In genomic region chr5:38950520-38951288, GRCm38 (mm10) we compare ENCODE assay signal across 22 mouse cellular contexts.
A peak's percentile ranks its signal among the peaks of the same experiment; 100 is the strongest.
DNase-seq lines count a peak whose midpoint lies in the region; ATAC-seq and TF ChIP-seq lines count a peak whose summit lies in the region.
"Had no signal": no experiment of that assay in that cellular context is flagged by ENCODE, and none has a peak within 500 bp of the region (broad histone marks: within the 10 kb centered on the region; RNA-seq: fewer than 3 reads in every experiment).

No protein-coding gene starts in this region.

- H3K4me2 ChIP-seq in hindbrain, embryonic 14.5 days (replicated peaks): no peak overlapping the region
- H3K4me2 ChIP-seq in hindbrain, embryonic 12.5 days (replicated peaks): no peak overlapping the region
- H3K4me2 ChIP-seq in midbrain, postnatal 0 days (ENCODE audit: low read depth, low read length, poor library complexity, severe bottlenecking): no peak overlapping the region
- H3K4me2 ChIP-seq in midbrain, embryonic 11.5 days: no peak overlapping the region
- no peak overlapping the region for H3K4me2 ChIP-seq in limb, embryonic 14.5 days (replicated peaks; ENCODE audit: low read depth, low read length, severe bottlenecking)
- H3K4me2 ChIP-seq: embryonic facial prominence, embryonic 12.5 days; heart, embryonic 11.5 days; intestine, embryonic 15.5 days; midbrain, embryonic 12.5 days had no signal

- TF ChIP-seq CTCF in midbrain, postnatal 0 days (IDR thresholded peaks at IDR 0.05): no peak
- no peak for TF ChIP-seq CTCF in left cerebral cortex, adult 2 months (IDR thresholded peaks at IDR 0.05)

- peak; percentile 65 for ATAC-seq in hindbrain, embryonic 14.5 days (ENCODE audit: low FRiP score)
- ATAC-seq in hindbrain, embryonic 12.5 days (ENCODE audit: low FRiP score): no peak
- no peak for ATAC-seq in midbrain, postnatal 0 days (ENCODE audit: low FRiP score)
- no peak for ATAC-seq in midbrain, embryonic 11.5 days (ENCODE audit: low FRiP score)
- no peak for ATAC-seq in limb, embryonic 14.5 days (ENCODE audit: low FRiP score, low read depth)
- ATAC-seq: intestine, embryonic 15.5 days had no signal

- H3K9me3 ChIP-seq in hindbrain, embryonic 14.5 days (ENCODE audit: control insufficient read depth, low read length): no peaks in the 10 kb centered on the region
- H3K9me3 ChIP-seq in hindbrain, embryonic 12.5 days (replicated peaks): no peaks in the 10 kb centered on the region
- H3K9me3 ChIP-seq in midbrain, postnatal 0 days (ENCODE audit: low read length): no peaks in the 10 kb centered on the region
- no peaks in the 10 kb centered on the region for H3K9me3 ChIP-seq in midbrain, embryonic 11.5 days (ENCODE audit: control insufficient read depth, low read length)
- no peaks in the 10 kb centered on the region for H3K9me3 ChIP-seq in limb, embryonic 14.5 days (ENCODE audit: control insufficient read depth, low read length)
- H3K9me3 ChIP-seq: embryonic facial prominence, embryonic 12.5 days; intestine, embryonic 15.5 days; midbrain, embryonic 12.5 days had no signal

- TF ChIP-seq POLR2A in limb, embryonic 14.5 days (IDR thresholded peaks at IDR 0.05; ENCODE audit: borderline replicate concordance, extremely low read depth, insufficient read depth, insufficient read length): no peak

- no peak for DNase-seq in hindbrain, embryonic 14.5 days (ENCODE audit: low spot score)
- peak; percentile 64 for DNase-seq in midbrain, postnatal 0 days (ENCODE audit: low spot score)
- no peak for DNase-seq in midbrain, embryonic 11.5 days (ENCODE audit: low spot score, missing footprints)
- DNase-seq in limb, embryonic 14.5 days (ENCODE audit: low spot score): peak; percentile 4
- DNase-seq in spleen, postnatal 4 days (ENCODE audit: low spot score in 2 of 2): no peak
- no peak for DNase-seq in adrenal gland, adult 8-10 months
- no peak for DNase-seq in left cerebral cortex, adult 2 months (ENCODE audit: extremely low spot score in 1 of 2, low spot score in 2 of 2)
- DNase-seq: adrenal gland, postnatal 10 days; cerebellum, adult 11 months; cerebellum, postnatal 14 days; gastrocnemius, postnatal 36 days; heart, postnatal 14 days; layer of hippocampus, adult 9-11 months; liver; lung, adult 18-20 months; lung, postnatal 36 days; spleen, adult 18-20 months had no signal

- no peaks in the 10 kb centered on the region for H3K27me3 ChIP-seq in hindbrain, embryonic 14.5 days (ENCODE audit: control insufficient read depth, insufficient read depth, low read length)
- no peaks in the 10 kb centered on the region for H3K27me3 ChIP-seq in hindbrain, embryonic 12.5 days
- no peaks in the 10 kb centered on the region for H3K27me3 ChIP-seq in midbrain, postnatal 0 days (ENCODE audit: insufficient read depth, low read length)
- H3K27me3 ChIP-seq in midbrain, embryonic 11.5 days (ENCODE audit: control insufficient read depth, insufficient read depth, low read length): no peaks in the 10 kb centered on the region
- no peaks in the 10 kb centered on the region for H3K27me3 ChIP-seq in limb, embryonic 14.5 days (ENCODE audit: control insufficient read depth, insufficient read depth, low read length)
- H3K27me3 ChIP-seq: embryonic facial prominence, embryonic 12.5 days; intestine, embryonic 15.5 days; midbrain, embryonic 12.5 days had no signal

- no peaks in the 10 kb centered on the region for H3K4me1 ChIP-seq in hindbrain, embryonic 14.5 days (replicated peaks; ENCODE audit: control insufficient read depth, insufficient read depth, low read length)
- no peaks in the 10 kb centered on the region for H3K4me1 ChIP-seq in hindbrain, embryonic 12.5 days
- no peaks in the 10 kb centered on the region for H3K4me1 ChIP-seq in midbrain, postnatal 0 days (ENCODE audit: insufficient read depth, low read length)
- H3K4me1 ChIP-seq in midbrain, embryonic 11.5 days (ENCODE audit: control insufficient read depth, insufficient read depth, low read length): no peaks in the 10 kb centered on the region
- H3K4me1 ChIP-seq in limb, embryonic 14.5 days (ENCODE audit: control insufficient read depth, insufficient read depth, low read length): peaks cover 7% of the 10 kb centered on the region; the same call in 1 of the 2 replicates
- H3K4me1 ChIP-seq: intestine, embryonic 15.5 days; midbrain, embryonic 12.5 days had no signal

- H3K27ac ChIP-seq in hindbrain, embryonic 14.5 days: no peak overlapping the region
- H3K27ac ChIP-seq in hindbrain, embryonic 12.5 days: no peak overlapping the region
- no peak overlapping the region for H3K27ac ChIP-seq in midbrain, postnatal 0 days (ENCODE audit: low read depth, low read length)
- no peak overlapping the region for H3K27ac ChIP-seq in midbrain, embryonic 11.5 days (ENCODE audit: low read depth, low read length)
- no peak overlapping the region for H3K27ac ChIP-seq in limb, embryonic 14.5 days (replicated peaks; ENCODE audit: low read depth, low read length)
- no peak overlapping the region for H3K27ac ChIP-seq in left cerebral cortex, adult 2 months
- H3K27ac ChIP-seq: embryonic facial prominence, embryonic 12.5 days; intestine, embryonic 15.5 days; midbrain, embryonic 12.5 days had no signal

- intact Hi-C loops in left cerebral cortex, adult 2 months (cut with DNase I): loop anchor here (5.0 kb wide), 1 partner anchor 687 kb away; no protein-coding TSS in a partner anchor

- H3K4me3 ChIP-seq in hindbrain, embryonic 14.5 days (replicated peaks; ENCODE audit: low read length): no peak overlapping the region
- H3K4me3 ChIP-seq in hindbrain, embryonic 12.5 days: no peak overlapping the region
- H3K4me3 ChIP-seq in midbrain, postnatal 0 days (ENCODE audit: low read depth, low read length): no peak overlapping the region
- no peak overlapping the region for H3K4me3 ChIP-seq in midbrain, embryonic 11.5 days (ENCODE audit: low read depth, low read length)
- no peak overlapping the region for H3K4me3 ChIP-seq in limb, embryonic 14.5 days (replicated peaks; ENCODE audit: low read length)
- no peak overlapping the region for H3K4me3 ChIP-seq in left cerebral cortex, adult 2 months
- H3K4me3 ChIP-seq: embryonic facial prominence, embryonic 12.5 days; intestine, embryonic 15.5 days; midbrain, embryonic 12.5 days had no signal

- H3K9ac ChIP-seq in hindbrain, embryonic 14.5 days: no peak overlapping the region
- no peak overlapping the region for H3K9ac ChIP-seq in hindbrain, embryonic 12.5 days
- H3K9ac ChIP-seq in midbrain, postnatal 0 days (replicated peaks; ENCODE audit: low read length, poor library complexity, severe bottlenecking): no peak overlapping the region
- H3K9ac ChIP-seq in midbrain, embryonic 11.5 days (ENCODE audit: low read length): no peak overlapping the region
- no peak overlapping the region for H3K9ac ChIP-seq in limb, embryonic 14.5 days (ENCODE audit: low read depth, low read length, severe bottlenecking)
- H3K9ac ChIP-seq: embryonic facial prominence, embryonic 12.5 days; intestine, embryonic 15.5 days; midbrain, embryonic 12.5 days had no signal

- no peaks in the 10 kb centered on the region for H3K36me3 ChIP-seq in hindbrain, embryonic 14.5 days (replicated peaks; ENCODE audit: control insufficient read depth, insufficient read depth)
- no peaks in the 10 kb centered on the region for H3K36me3 ChIP-seq in hindbrain, embryonic 12.5 days
- H3K36me3 ChIP-seq in midbrain, postnatal 0 days (ENCODE audit: insufficient read depth, low read length): no peaks in the 10 kb centered on the region
- no peaks in the 10 kb centered on the region for H3K36me3 ChIP-seq in midbrain, embryonic 11.5 days (ENCODE audit: control insufficient read depth, insufficient read depth, low read length)
- no peaks in the 10 kb centered on the region for H3K36me3 ChIP-seq in limb, embryonic 14.5 days (ENCODE audit: control insufficient read depth, insufficient read depth, low read length)
- H3K36me3 ChIP-seq: embryonic facial prominence, embryonic 12.5 days; intestine, embryonic 15.5 days; midbrain, embryonic 12.5 days had no signal

- 71% methylated on average over 9 of the region's 9 CpGs for WGBS in hindbrain, embryonic 14.5 days
- 65% methylated on average over 9 of the region's 9 CpGs for WGBS in hindbrain, embryonic 12.5 days
- WGBS in midbrain, postnatal 0 days: 57% methylated on average over 9 of the region's 9 CpGs
- 73% methylated on average over 9 of the region's 9 CpGs for WGBS in midbrain, embryonic 11.5 days
- WGBS in limb, embryonic 14.5 days: 49% methylated on average over 9 of the region's 9 CpGs

Comparison
In these comparisons a context has a peak if more than half of its experiments do, and no peak if none do; other contexts are left out.
1. DNase-seq: peak in midbrain, postnatal 0 days (single experiment) and limb, embryonic 14.5 days (single experiment); none in hindbrain, embryonic 14.5 days (single experiment), midbrain, embryonic 11.5 days (single experiment), spleen, postnatal 4 days (0 of 2), adrenal gland, adult 8-10 months (single experiment) and left cerebral cortex, adult 2 months (0 of 2).